ENCODE assay signal across 21 mouse cellular contexts in genomic region chr11:67599141-67599540, GRCm38 (mm10).
A peak's percentile ranks its signal among the peaks of the same experiment; 100 is the strongest.
DNase-seq lines count a peak whose midpoint lies in the region; ATAC-seq lines count a peak whose summit lies in the region.
"Had no signal": no experiment of that assay in that cellular context is flagged by ENCODE, and none has a peak within 500 bp of the region (broad histone marks: within the 10 kb centered on the region; RNA-seq: fewer than 3 reads in every experiment).

No protein-coding gene starts in this region.

- H3K9me3 ChIP-seq in forebrain, embryonic 11.5 days (ENCODE audit: control insufficient read depth, low read length) = no peaks in the 10 kb centered on the region
- H3K9me3 ChIP-seq in forebrain, embryonic 10.5 days = no peaks in the 10 kb centered on the region
- no peaks in the 10 kb centered on the region for H3K9me3 ChIP-seq in forebrain, embryonic 15.5 days
- H3K9me3 ChIP-seq in liver, embryonic 11.5 days (ENCODE audit: control insufficient read depth, low read length) = no peaks in the 10 kb centered on the region
- H3K9me3 ChIP-seq: embryonic facial prominence, embryonic 10.5 days; heart, embryonic 15.5 days had no signal

- H3K36me3 ChIP-seq in forebrain, embryonic 11.5 days (ENCODE audit: control insufficient read depth, insufficient read depth, low read length) = no peaks in the 10 kb centered on the region
- H3K36me3 ChIP-seq in forebrain, embryonic 10.5 days (replicated peaks) = no peaks in the 10 kb centered on the region
- no peaks in the 10 kb centered on the region for H3K36me3 ChIP-seq in forebrain, embryonic 15.5 days
- no peaks in the 10 kb centered on the region for H3K36me3 ChIP-seq in liver, embryonic 11.5 days (ENCODE audit: control insufficient read depth, insufficient read depth, low read length)
- H3K36me3 ChIP-seq: embryonic facial prominence, embryonic 10.5 days; G1E; heart, embryonic 15.5 days had no signal

- DNase-seq in forebrain, embryonic 11.5 days (ENCODE audit: low spot score) = no peak
- DNase-seq in forebrain, embryonic 10.5 days (ENCODE audit: extremely low spot score, low spot score) = no peak
- peak; percentile 49 for DNase-seq in retina, postnatal 1 day
- no peak for DNase-seq in retina, embryonic 14.5 days (ENCODE audit: low spot score)
- DNase-seq in spleen, adult 12 weeks (ENCODE audit: low spot score) = no peak
- no peak for DNase-seq in liver, embryonic 11.5 days (ENCODE audit: low spot score)
- DNase-seq: adrenal gland, postnatal 10 days; B cell, adult 2 months; cerebellum, adult 18-20 months; cerebellum, adult 9-11 months; cerebellum, postnatal 36 days; gastrocnemius, postnatal 14 days; heart, adult 2 months; heart, postnatal 14 days had no signal

- ATAC-seq in forebrain, embryonic 11.5 days (replicated peaks; ENCODE audit: low FRiP score) = peak; percentile 69
- ATAC-seq in forebrain, embryonic 15.5 days (replicated peaks) = peak; percentile 34
- ATAC-seq in liver, embryonic 11.5 days (replicated peaks; ENCODE audit: low FRiP score) = no peak
- ATAC-seq: CD4-positive, CD25-positive, alpha-beta regulatory T cell, adult 4 months had no signal

- H3K27me3 ChIP-seq in forebrain, embryonic 11.5 days (ENCODE audit: control insufficient read depth, insufficient read depth, low read length) = peaks cover 10% of the 10 kb centered on the region
- peaks cover 53% of the 10 kb centered on the region for H3K27me3 ChIP-seq in forebrain, embryonic 10.5 days (ENCODE audit: poor library complexity, severe bottlenecking)
- H3K27me3 ChIP-seq in forebrain, embryonic 15.5 days = no peaks in the 10 kb centered on the region
- no peaks in the 10 kb centered on the region for H3K27me3 ChIP-seq in liver, embryonic 11.5 days (replicated peaks; ENCODE audit: control insufficient read depth, insufficient read depth, low read length)
- H3K27me3 ChIP-seq: heart, embryonic 15.5 days had no signal

- H3K27ac ChIP-seq in forebrain, embryonic 11.5 days (ENCODE audit: low read depth, low read length) = no peak overlapping the region
- no peak overlapping the region for H3K27ac ChIP-seq in forebrain, embryonic 10.5 days
- H3K27ac ChIP-seq in forebrain, embryonic 15.5 days (replicated peaks) = peak overlapping the region; percentile 24
- no peak overlapping the region for H3K27ac ChIP-seq in liver, embryonic 11.5 days (ENCODE audit: low read depth, low read length)
- H3K27ac ChIP-seq: embryonic facial prominence, embryonic 10.5 days; heart, adult 2 months; heart, embryonic 15.5 days; hindbrain, embryonic 14.5 days had no signal

- no peak overlapping the region for H3K4me2 ChIP-seq in forebrain, embryonic 11.5 days (ENCODE audit: low read depth, low read length, severe bottlenecking)
- H3K4me2 ChIP-seq in forebrain, embryonic 15.5 days (replicated peaks) = peak overlapping the region; percentile 27
- no peak overlapping the region for H3K4me2 ChIP-seq in liver, embryonic 11.5 days
- H3K4me2 ChIP-seq: heart, embryonic 11.5 days; heart, embryonic 15.5 days; hindbrain, embryonic 14.5 days had no signal

- peaks cover 8% of the 10 kb centered on the region; the same call in 1 of the 2 replicates for H3K4me1 ChIP-seq in forebrain, embryonic 11.5 days (replicated peaks; ENCODE audit: control insufficient read depth, insufficient read depth, low read length)
- H3K4me1 ChIP-seq in forebrain, embryonic 10.5 days = peaks cover 40% of the 10 kb centered on the region
- H3K4me1 ChIP-seq in forebrain, embryonic 15.5 days = peaks cover 74% of the 10 kb centered on the region
- no peaks in the 10 kb centered on the region; the same call in 1 of the 2 replicates for H3K4me1 ChIP-seq in liver, embryonic 11.5 days (replicated peaks; ENCODE audit: control insufficient read depth, insufficient read depth, low read length)

- 14% methylated on average over 1 of the region's 1 CpGs for WGBS in forebrain, embryonic 11.5 days
- WGBS in forebrain, embryonic 10.5 days = 37% methylated on average over 1 of the region's 1 CpGs
- WGBS in forebrain, embryonic 15.5 days = 5% methylated on average over 1 of the region's 1 CpGs
- 85% methylated on average over 1 of the region's 1 CpGs for WGBS in liver, embryonic 11.5 days

- H3K9ac ChIP-seq in forebrain, embryonic 11.5 days (ENCODE audit: low read length) = no peak overlapping the region
- H3K9ac ChIP-seq in forebrain, embryonic 15.5 days (replicated peaks) = no peak overlapping the region
- no peak overlapping the region for H3K9ac ChIP-seq in liver, embryonic 11.5 days (ENCODE audit: low read depth, low read length)
- H3K9ac ChIP-seq: heart, embryonic 15.5 days; hindbrain, embryonic 14.5 days had no signal

- H3K4me3 ChIP-seq in forebrain, embryonic 11.5 days (ENCODE audit: low read depth, low read length) = no peak overlapping the region
- H3K4me3 ChIP-seq in forebrain, embryonic 10.5 days = no peak overlapping the region
- H3K4me3 ChIP-seq in forebrain, embryonic 15.5 days = 0 out of 2 replicates have a peak overlapping the region, but pooled peaks have one; percentile 39
- no peak overlapping the region for H3K4me3 ChIP-seq in liver, embryonic 11.5 days (ENCODE audit: low read depth, low read length)
- H3K4me3 ChIP-seq: embryonic facial prominence, embryonic 10.5 days; heart, adult 2 months; heart, embryonic 15.5 days had no signal
